Mouse (Mus musculus): Measurements from ENCODE around the gene Stat5b.
A peak's percentile ranks its signal among the peaks of the same experiment; 100 is the strongest.

The Stat5b gene

DNA sequence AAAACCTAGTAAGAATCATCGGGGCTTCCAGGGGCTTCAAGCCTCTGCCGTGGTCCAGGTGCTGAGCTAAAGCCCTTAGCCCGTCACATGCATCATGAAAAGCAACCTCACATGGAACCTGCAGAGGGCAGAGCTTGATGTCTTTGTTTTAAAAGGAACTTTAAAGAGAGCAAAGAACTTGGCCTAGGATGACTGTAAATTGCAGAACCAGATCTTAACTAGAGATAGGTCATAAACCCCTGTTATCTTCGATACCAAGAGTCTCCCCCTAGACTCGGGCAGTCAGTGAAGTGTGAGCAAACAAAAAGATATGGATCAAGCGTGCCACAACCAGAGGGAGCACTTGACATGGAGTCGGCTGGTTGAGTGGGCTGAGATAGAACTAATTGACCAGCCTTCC is 15.1 kb upstream of the Stat5b start:
- DNase-seq (ENCODE audit: low read depth) = no peak

DNA sequence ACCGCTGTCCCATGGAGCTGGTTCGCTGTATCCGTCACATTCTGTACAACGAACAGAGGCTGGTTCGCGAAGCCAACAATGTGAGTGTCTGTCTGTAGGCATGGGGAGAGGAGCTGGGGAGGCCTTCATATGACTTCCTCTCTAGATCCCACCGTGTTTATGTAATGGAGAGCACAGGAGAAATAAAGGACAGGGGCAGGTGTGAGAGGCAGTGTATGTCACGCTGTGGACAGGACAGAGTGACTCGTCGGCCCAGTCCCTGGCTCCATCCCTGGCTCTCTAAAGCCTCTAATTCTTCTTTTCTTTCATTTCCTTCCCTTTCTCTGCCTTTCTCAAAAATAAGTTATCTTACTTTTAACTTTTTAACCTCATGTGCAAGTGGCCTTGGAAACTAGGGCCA is 12.6 kb upstream of the Stat5b start:
- DNase-seq (ENCODE audit: low read depth) = no peak

DNA sequence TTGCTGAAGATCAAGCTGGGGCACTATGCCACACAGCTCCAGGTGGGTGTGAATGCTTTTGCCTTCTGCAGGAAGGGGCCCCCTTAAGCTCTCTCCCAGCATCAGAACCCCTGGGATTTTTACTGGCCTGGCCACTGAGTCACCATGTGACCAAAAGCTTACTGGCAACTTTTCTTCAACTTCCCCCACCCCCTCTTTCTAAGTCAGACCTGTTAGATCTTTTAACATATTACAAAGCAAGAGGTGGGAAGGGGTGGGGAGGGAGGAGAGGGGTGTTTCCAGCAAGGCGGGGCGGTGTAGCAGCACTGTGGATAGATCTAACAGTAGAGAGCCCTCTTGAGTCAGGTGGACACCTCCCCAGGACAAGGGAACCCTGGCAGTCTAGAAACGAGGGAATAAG is 11.3 kb upstream of the Stat5b start:
- DNase-seq (ENCODE audit: low read depth) = peak; percentile 69

DNA sequence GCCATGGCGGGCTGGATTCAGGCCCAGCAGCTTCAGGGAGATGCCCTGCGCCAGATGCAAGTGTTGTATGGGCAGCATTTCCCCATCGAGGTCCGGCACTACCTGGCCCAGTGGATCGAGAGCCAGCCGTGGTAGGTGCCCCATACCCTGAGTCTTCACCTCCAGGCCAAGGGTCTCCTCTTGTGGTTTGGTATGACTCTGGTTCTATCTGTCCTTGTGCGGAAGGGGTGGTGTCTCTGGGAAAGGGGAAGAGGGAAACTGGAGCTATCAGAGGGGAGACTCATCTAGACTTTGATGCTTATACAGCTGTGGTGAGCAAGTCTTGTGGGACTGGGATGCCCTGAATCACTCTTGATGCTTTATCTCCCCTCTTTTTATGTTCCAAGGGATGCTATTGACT is 10.8 kb upstream of the Stat5b start:
- DNase-seq (ENCODE audit: low read depth) = peak; percentile 54

DNA sequence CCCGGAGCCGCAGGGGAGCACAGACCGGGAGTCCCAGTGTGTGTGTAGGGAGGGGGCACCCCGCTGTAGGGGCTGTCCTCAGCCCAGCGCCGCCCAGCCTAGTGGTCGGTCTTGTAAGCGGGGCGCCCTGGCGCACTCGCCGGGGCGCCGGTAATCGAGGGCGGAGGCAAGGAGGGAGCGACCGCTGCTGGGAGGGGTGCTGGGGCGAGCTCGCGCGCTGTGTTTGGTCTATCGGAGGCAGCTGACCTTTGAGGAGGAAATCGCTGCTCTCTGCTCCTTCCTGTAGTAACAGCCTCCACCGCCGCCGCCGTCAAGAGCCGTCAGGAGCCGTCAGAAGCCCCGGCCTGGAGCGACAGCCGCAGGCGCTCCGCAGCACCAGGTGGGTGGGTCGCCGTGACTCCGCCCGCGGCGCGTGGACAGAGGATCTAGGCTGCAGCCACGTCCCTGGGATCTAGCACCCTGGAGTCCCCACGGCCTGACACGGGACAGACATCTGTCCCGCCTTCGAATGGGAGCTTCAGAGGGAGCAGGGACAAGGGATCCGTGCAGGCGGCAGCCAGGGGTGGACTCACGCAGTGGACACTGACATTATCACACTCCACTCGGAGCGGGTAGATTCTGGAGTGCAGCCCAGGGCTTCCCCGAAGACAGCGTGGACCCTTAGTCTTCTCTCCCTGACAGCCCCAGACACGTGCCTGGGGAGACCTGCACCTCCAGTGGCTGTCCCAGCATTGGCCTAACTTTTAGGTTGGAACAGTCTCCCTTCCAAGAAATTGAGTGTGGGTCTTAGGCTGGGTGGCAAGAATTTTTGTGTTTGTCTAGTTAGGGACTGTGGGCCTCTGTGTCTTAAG is 9.9 kb upstream of the Stat5b start:
- peak; percentile 94 for DNase-seq (ENCODE audit: low read depth)

DNA sequence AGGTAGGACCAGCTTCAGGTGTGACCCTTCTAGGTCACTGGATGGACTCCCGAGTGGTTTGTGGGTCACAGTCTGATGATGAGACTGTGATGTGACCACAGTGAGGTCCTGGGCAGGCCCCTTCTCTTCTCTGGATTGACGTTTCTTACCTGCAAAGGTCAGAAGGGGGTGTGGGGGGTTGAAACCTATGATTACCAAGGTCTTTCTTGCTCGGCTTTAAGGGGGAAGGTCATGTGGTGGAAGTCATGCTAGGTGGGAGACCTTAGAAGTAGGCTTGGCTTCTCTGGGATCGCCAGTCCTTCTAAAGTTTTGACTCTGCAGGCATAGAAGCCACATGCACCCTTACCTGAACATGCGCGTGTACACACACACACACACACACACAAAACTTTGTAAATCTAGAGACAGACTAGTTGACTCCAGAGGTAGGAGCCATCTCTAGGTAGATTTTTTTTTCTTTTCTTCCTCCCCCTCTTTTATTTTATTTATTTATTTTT is 9.1 kb upstream of the Stat5b start:
- peak; percentile 67 for DNase-seq (ENCODE audit: low read depth)

DNA sequence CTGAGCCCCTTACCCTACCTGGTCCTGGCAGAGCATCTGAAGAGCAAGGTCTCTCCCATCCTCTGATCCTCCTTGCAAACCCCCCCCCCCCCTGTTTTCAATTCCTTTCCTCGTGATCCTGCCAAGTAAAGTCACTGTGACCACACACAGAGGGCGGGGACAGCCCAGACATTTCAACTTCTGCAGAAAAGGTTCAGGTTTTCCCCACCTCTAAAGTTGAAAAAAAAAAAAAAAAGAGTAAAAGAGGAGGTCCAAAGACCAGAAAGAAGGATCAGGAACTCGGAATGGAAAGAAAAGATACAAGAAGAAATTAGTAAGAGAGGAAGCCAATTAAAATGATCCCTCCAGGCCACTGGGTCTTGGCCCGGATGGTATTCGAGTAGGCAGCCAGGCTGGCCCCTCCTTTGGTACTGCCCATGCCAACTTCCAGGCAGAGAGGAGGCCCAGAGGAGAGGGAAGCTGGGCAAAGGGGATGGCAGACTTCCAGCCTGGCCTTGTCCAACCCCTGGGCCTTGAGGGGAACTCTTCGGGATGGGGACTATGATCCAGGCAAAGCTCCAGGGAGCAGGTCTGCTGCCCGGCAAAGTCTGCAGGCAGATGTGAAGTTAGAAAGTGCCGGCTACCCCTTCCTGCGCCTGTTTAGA is 8.5 kb upstream of the Stat5b start, which contains the start of gene Stat5a:
Gene Stat5a (plus strand): TSS at position 417 of the 644 bp plus-strand sequence.
- peak; percentile 67 for DNase-seq (ENCODE audit: low read depth)

DNA sequence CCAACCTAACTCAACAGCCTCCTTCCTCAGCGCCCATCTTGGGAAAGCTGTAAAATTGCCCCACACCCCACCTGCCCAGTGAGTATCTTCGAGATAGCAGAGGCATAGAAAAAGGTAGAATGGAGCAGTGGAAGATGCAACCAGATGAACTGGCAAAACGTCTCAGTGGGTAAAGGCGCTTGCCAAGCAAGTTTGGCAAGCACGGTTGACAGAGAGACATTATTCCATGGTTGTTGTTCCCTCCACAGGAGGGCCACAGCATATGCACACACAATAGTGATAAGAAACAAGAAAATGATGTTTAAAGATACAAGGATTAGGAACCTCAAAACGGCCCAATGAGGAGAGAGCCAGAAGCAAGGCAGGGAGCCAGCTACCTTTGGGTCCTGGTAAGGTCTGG is 7.4 kb upstream of the Stat5b start:
- DNase-seq (ENCODE audit: low read depth) = peak; percentile 45

DNA sequence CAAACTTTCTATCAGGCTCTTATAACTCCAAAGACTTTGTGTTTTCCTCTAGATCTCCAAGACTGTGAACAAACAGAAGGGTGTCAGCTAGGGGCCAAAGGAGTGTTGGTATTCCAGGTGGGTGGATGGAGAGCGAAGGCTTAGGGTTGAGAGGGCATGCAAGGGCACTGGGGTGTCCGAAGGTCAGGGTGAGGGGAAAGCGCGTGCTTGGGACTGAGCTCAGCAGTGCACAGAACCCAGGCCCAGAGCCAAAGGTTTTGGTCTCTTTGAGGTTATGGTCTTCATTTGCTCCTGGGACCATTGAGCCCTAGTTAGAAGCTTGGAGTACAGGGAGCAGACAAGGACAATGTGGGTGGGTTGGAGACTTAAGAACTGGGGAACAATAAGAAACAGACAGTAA is 4.7 kb upstream of the Stat5b start:
- DNase-seq (ENCODE audit: low read depth) = no peak

DNA sequence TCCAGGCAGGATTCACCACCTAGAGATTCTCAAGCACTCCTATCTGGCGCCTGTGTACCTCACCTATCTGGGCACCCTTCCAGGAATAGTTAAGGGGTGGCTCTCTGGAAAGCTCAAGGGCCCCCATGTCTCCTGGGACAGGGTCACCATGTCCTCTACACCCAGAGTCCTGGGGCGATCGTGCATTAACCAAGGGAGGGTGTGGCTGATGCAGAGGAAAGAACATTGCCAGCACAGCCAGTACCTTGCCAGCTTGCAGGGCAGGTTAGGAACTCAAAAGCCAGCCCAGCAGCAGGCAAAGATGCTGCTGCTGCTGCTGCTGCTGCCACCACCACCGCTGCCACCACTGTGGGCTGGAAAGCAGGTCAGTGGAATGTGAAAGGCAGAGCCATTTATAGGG is 3.7 kb upstream of the Stat5b start:
- no peak for DNase-seq (ENCODE audit: low read depth)

DNA sequence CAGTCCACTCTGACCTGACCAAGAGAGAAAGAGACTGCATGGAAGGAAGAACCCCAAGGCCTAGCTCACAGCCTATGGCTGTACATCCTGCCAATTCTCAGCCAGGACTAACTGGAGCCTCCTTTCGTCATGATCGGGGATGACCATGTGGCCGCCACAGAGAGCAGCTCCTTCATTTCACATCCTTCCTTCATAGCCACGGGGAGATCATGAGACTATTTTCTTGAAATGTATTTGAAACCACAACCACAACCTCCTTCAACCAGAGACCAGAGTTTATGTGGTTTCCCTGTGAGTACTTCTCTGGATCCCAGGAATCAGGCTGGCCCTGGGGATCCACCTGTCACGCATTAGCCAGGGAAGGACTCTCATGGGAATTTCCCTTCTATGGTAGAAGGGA is 2.5 kb upstream of the Stat5b start:
- DNase-seq (ENCODE audit: low read depth) = peak; percentile 55

DNA sequence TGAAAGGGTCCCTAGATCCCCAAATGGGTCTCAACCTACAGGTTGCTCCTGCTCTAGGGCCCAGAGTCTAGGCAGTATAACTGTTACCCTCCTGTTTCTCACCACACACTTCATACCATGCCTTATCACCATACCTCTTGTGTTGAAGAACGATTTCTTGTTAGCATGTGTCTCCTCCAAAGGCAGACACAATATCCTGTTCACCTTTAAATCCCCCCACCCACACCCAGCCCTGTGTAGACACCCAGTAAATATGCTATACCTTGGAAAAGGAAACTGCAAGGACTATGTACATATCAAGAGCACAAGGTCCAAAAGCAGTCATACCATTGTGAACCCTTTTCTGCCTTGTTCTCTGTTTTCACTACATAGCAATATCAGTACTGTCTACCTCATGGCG is 1.6 kb upstream of the Stat5b start:
- peak; percentile 58 for DNase-seq (ENCODE audit: low read depth)

DNA sequence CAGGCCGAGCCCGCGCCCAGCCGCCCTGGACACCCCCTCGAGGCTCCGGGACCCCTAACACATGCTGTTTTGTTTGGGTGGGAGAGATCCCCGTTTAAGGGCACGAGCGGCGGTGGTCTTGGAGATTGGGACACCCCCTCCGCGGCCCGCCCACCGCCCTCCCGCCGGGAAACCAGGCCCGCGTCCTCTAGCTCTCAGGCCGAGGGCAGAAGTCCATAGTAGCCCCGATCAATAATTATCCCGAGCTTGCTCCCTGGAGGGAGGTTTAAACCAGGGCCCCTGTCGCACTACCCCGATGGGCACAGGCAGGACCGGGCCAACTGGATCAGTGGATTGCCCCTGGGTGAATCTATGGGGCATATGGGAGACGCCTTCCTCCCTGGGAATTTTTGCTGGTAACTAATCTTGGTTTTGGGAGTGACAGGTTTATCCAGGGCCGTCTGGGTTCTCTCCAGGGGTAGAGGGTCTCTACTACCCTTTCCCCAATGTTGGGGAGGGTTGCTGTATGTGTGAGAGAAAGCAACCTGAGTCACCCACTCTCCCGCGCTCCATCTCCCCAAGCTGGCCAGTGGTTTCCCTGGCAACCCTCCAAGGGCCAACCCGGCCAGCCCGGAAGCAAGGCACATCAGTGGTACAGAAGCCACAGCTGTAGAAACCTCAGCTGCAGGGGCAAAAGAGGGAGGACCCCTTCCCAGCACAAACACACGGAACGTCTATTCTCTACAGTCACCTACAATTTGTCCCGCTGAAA is 429 bp upstream of the Stat5b start:
- peak; percentile 71 for DNase-seq (ENCODE audit: low read depth)

DNA sequence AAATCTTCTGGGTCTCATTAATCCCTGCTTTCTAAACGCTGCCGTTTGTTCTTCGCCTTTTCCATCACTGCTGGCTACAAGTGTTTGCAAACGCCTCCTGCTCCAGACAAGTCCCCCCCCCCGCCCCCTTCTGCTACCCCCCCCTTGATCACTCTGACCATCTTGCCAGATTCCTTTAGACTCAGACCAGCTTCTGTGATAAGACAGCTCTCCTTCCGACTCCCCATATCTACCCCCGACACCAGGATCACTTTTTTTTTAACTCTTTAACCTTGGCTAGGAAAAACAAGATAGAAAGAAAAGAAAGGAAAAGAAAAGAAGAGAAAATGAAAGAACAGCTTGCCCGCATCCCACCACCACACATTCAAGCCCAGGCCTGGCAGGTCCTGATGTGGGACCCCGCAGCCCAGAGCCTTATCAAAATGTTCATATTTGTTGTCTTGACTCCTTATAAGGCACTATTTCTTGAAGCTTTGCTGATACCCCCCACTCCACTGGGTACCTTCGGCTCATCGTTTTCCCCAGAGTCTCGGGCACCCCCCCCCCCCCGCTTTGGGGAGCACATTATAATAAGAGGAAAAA is 977 bp downstream of the Stat5b start:
- peak; percentile 69 for DNase-seq (ENCODE audit: low read depth)

DNA sequence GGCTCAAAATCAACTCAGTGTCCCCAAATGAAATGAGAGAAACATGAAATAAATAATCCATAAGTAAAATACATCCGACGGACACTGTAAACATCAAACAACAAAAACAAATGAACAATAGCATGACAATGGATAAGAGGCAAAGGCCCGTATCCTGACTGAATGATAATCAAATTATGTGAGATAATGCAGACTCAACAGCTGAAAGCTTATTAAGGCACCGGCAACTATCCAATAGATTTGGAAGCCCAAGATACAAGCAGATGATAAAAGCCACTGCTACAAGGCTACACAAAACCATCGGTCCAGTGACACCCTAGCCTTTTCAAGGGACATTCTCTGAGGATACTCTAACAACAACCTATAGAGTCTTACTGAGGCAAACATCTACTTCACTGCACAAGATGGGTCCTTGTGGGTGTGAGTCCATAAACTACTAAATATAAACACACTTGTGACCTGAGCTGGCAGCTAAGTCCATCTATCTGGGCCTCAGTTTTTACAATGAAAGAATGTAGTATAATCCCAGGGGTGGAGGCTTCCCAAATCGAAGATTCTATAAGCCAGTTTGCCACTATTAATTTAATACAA is 1.6 kb downstream of the Stat5b start:
- DNase-seq (ENCODE audit: low read depth) = peak; percentile 64

DNA sequence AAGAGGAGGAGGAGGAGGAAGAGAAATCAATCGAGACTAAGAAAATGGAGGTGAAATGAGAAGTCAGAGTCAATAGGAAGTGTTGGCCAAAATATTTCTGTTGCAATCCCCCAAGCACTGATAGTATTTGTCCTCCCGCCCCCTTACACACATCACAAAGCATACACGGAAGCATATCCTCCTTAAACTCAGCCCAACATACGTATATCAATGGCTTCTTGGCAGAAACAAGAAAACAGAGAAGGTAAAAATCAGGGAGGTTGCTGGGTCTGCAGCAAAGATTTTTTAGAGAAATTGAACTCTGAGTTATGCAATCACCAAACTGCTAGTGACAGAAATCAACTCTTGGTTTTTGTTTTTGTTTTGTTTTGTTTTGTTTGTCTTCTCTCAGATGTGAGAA is 2.4 kb downstream of the Stat5b start:
- peak; percentile 85 for DNase-seq (ENCODE audit: low read depth)

DNA sequence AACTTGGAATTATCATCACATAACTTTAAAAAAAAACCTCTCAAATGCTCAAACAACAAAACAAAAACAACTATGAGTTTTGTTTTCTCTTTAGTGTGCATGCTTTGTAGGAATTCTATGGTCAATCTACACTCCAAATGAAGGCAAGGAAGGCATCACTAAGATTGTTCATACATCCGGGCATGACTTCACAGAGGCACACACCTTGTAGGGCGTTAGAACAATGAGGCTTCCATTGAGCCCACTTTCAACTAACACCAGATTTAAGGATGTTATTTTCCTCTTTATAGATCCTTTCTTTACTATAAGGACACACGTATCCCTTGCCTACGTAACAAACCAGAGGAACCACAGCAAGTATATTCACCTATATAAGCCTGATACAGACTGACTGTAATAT is 3.0 kb downstream of the Stat5b start:
- peak; percentile 70 for DNase-seq (ENCODE audit: low read depth)

DNA sequence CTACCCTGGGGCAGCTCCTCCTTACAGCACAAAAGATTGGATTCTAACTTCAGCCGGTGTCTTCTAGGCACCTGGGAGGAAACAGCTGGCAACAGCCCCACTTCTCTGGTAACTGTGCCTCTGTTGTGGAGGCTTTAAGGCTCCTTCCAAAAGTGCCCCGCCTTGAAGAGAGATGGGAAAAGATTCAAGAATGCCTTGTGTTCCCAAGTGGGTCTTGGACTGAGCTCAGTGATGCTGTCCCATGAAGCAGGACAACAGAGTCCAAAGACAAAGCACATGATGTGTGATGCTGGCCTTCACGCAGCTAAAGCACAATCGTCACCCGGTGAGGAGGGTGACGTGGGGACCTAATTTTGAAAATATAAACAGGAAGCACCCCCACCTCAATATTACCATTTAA is 4.7 kb downstream of the Stat5b start:
- DNase-seq (ENCODE audit: low read depth) = peak; percentile 88

DNA sequence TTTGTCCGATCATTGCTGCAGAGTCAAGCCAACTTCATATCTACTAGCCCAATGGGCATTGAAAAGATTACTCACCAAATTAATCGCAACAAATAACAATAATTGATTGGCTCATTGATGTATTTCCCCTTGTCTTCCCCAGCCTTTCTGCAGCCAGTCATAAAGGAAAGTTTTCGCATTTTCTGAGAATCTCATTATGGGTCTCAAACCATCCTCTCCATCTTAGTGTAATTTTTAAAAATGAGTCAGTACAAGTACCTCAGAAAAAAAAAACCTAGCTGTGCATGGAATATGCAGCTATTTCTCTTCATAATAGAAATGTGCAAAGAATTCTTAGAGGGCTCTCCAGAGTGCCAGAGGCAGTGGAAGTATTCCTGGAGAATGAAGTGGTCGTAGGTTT is 6.4 kb downstream of the Stat5b start:
- peak; percentile 64 for DNase-seq (ENCODE audit: low read depth)

DNA sequence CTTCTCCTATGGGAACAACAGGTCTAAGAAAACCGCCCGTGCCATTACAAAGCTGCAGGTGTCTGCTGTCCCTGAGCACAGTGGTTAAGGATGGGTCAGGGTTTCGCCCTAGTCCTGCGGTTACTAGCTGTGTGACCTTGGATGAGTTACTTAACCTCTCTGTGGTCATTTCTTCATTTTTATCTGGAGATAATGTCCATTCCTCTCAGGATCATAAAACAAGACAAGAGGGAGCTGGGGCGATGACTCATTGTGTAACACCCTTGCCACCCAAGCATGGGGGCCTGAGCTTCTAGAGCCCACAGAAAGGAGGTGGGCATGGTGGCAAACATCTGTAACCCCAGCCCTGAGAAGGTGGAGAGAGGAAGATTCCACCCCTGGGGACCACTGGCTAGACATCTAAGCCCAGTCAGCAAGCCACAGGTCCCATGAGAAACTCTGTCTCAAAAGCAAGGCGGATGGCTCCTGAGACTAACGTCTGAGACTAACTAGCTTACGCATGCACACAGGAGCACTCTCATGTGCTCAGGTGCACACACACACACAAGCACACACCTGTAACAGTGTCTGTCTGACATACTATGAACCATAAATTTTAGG is 7.4 kb downstream of the Stat5b start:
- peak; percentile 68 for DNase-seq (ENCODE audit: low read depth)

DNA sequence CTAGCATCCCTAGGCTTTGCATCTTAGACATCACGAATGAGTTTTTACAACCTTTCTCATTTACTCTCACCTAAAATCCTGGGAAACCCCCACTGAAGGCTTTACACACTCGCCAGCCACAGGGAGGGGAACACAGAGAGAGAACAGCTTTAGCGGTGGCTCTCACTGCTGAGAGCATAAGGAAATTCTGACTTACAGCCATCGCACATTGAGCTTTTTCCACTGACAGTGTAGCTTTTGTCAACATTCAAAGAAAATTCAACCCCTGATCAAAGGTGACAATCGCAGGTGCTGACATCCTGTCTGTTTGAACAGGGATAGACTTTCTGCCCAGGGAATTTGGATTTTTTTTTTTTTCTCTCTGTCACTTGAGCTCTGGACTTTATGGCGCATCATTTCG is 8.5 kb downstream of the Stat5b start:
- peak; percentile 89 for DNase-seq (ENCODE audit: low read depth)
